Mouse (Mus musculus) gastrocnemius, adult 2 months (tissue): ENCODE measurements around the gene Bglap2. TPM values are rescaled to one million over a fixed set of nuclear protein-coding genes. Genes with fewer than 3 reads are reported as not detected.
"Not testable (repeated sequence)": the region's sequence is repeated elsewhere in the genome, so short reads cannot be mapped to it uniquely, and the experiment has no call there.

Source experiments
- DNase-seq: peaks from one replicate; pipeline ENCODE4 v3.0.0; 2022
- H3K27ac ChIP-seq: fragments of 200-600 bp; 2 replicates; pipeline ENCODE4 v1.8.1; 2022; ENCODE audit warnings: mild to moderate bottlenecking
- H3K4me3 ChIP-seq: fragments of 200-600 bp; 2 replicates; pipeline ENCODE4 v1.8.1; 2022; ENCODE audit warnings: mild to moderate bottlenecking, moderate library complexity
- CTCF ChIP-seq: fragments of 200-600 bp; IDR thresholded peaks from 2 replicates; pipeline ENCODE4 v1.8.1; 2022; ENCODE audit warnings: antibody characterized with exemption, mild to moderate bottlenecking, moderate library complexity
- intact Hi-C: fragments of 180-260 bp; cut with DNase I; formaldehyde crosslinking; loops from one replicate; pipeline ENCODE4 v1.15.1; 2025
- total RNA-seq, 2 experiments: library from RNA; stranded (reverse); gene quantifications; 2 replicates each; pipeline ENCODE4 v1.2.3; 2021

The Bglap2 gene
- total RNA-seq, 2 experiments from 2014 or later = not detected

DNA sequence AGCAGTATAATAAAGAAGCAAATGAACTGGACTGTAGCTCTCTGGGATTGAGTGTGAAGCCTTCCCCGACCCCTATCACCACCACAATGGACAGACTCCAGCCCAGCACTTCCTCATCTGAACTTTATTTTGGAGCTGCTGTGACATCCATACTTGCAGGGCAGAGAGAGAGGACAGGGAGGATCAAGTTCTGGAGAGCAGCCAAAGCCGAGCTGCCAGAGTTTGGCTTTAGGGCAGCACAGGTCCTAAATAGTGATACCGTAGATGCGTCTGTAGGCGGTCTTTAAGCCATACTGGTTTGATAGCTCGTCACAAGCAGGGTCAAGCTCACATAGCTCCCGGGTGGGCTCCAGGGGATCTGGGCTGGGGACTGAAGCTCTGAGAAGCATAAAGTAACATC lies 10.0 kb downstream of the Bglap2 start:
- intact Hi-C loops, H3K27ac ChIP-seq, H3K4me3 ChIP-seq: not testable (repeated sequence)
- peak; percentile 87 for DNase-seq

DNA sequence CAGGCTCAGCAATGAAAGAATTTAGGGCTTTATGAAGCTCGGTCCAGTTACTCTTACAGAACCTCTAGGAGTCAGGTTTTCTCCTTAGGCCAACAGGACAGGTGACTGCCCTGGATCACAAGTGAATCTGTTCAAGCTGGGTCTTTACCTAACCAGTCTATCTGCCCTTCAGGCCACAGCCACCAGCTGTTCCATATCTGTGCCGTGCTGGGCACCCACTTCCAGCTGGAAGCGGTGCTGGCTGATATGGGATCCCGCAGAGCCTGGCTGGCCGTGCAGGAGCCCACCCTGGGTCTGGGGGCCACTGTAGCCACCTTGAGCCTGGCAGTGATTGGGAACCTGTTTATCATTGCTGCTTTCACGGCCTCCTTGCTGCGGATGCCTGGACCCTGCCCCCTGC lies 11.0 kb downstream of the Bglap2 start:
- H3K27ac ChIP-seq, intact Hi-C loops, DNase-seq, H3K4me3 ChIP-seq: not testable (repeated sequence)

DNA sequence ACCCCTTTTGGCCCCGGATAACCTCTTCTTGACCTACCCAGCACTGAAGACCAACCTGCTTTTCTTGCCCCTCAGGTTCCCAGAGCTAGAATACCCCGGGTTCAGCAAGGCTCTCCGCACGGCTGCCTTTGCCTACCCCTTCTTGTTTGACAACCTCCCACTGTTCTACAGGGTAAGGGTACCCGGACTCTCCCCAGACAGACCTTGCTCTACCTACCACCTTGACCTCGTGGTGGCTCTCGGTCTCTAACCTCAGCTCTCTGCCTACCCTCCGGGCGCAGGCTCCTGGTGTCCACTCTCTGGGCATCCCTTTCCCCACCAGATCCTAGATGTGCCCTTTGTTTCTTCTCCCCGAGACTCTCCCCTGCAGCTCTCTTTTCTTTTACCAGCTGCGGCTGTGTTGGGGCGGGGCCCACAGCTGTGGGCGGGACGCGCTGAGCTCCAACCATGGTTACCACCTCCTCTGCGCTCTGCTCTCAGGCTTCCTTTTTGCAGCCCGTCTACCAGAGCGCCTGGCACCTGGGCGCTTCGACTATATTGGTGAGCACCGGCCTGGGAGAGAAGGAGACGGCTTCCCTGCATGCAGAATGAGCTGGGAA lies 11.6 kb downstream of the Bglap2 start:
- intact Hi-C loops, H3K27ac ChIP-seq: not testable (repeated sequence)
- DNase-seq = peak; percentile 54
- peak overlapping the region; percentile 35 for H3K4me3 ChIP-seq

DNA sequence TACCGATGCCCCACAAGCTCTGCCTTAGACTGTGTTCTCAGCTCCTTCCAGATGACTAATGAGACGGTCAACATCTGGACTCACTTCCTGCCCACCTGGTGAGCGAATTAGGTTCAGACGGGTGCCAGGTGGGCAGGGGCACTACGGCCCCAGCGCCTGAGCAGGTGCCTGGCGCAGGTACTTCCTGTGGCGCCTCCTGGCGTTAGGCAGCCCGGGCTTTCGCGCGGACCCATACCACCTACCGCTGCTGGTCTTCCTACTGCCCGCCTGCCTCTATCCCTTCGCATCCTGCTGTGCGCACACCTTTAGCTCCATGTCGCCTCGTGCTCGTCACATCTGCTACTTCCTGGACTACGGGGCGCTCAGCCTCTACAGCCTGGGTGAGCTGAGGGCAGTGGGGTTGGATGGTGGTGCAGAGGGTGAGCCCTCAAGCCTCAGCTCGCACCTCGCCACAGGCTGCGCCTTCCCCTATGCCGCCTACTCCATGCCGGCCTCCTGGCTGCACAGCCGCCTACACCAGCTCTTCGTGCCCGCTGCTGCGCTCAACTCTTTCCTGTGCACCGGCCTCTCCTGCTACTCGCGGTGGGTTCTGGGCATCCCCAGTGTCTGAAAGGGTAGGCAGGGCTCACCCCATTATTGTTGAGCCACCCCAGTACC lies 12.7 kb downstream of the Bglap2 start:
- H3K27ac ChIP-seq = no peak overlapping the region
- no peak for DNase-seq
- H3K4me3 ChIP-seq = no peak overlapping the region
- no peak for TF ChIP-seq CTCF
- intact Hi-C loops = no loop called here

DNA sequence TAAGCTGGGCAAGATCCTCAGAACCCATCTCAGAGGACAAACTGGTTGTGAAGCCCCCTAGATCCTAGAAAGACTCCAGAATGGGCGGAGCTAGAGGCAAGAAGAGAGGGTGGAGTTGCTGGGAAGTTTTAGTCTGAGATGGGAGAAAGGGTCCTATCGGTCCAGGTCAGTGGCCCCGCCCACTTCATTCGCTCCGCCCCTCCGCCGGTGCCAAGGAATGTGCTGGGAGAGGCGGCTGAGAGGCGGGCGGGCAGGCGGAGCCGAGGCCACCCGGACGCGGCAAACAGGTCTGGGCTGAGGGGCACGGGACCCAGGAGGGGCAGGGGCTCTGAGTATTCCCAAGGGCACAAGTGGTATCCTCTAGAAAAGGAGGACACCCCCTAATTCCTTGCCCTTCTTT lies 14.2 kb downstream of the Bglap2 start, which contains the start of gene Paqr6:
TSS of gene Paqr6 (plus strand) at position 248 of the 400 bp plus-strand sequence.
- no peak for TF ChIP-seq CTCF
- peak; percentile 81 for DNase-seq
- intact Hi-C loops = no loop called here
- Histone ChIP-seq H3K4me3 (peak within 1 kb of the TSS; percentile 61), H3K27ac (peak within 1 kb of the TSS; percentile 65)

DNA sequence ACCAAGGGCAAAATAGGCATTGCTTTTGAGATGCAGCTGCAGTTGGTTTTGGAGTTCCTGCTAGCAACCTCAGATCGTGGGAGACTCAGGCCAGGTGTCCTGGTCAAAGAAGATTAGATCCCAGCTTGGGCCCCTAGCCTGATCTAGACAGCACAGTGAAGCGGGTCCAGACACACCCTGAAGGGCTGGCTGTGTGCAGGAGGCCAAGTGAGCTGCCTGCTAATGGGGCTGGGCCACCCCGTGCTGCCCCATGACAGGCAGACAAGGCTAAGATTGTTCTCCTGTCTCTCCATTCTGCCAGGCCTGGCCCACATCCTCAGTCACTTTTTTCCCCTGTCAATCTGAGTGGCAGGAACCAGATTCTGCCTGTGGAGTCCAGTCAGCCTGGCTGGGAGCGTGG lies 14.8 kb downstream of the Bglap2 start:
- intact Hi-C loops = no loop called here
- Histone ChIP-seq H3K27ac (peak overlapping the region; percentile 65; the same call in 1 of the 2 replicates), H3K4me3 (no peak overlapping the region)
- DNase-seq = no peak
- no peak for TF ChIP-seq CTCF

DNA sequence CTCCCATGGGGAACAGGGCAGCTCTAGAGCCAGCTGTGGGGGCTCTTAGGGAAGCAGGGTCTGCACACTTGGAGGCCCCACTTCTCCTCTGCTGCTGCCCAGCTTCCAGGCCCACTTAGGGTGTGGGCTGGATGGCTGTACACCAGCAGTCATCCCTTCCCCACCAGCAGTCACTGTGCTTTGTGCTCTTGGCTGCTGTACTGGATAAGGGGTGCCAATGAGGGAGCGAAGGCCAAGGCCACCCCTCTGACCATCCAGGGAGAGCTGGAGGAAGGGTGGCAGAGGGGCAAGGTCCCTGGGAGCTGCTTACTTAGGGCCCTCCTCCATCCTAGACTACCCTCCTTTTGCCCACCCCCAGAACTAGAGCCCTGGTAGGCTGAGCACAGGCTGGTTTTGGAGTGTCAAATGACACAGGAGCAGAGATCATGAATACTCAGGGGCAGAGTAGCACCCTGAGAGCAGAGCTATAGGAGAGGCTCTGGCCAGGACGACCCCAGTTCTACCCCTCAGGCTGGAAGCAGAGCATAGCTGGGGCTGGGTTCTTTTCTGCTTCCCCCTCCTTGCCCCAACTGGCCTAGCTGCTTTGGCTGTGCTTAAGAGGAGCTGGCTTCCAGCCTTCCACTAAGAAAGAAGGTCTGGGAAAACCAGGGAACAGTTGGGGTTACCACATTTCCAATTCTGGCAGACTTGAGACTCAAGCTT lies 16.7 kb downstream of the Bglap2 start:
- Histone ChIP-seq H3K4me3 (no peak overlapping the region), H3K27ac (peak overlapping the region; percentile 61)
- TF ChIP-seq CTCF = no peak
- intact Hi-C loops = no loop called here
- DNase-seq = no peak

DNA sequence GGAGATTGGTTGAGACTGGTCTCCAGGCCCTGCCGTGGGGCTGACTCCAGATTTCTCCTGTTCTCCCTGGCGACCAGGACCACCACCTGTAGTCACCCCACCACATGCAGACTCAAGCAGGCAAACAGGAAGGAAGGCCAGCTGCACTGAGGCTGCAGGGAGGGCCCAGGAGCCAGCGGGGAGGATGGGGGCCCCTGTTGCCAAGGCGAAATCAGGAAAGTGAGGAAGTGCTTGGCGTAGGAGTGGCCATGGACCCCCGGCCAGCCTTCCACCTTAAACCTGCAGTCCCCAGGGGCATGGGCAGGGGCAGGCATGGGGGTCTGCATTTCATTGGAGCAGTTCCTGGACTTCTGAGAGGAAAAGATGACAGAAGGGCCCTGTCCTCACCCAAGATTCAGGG lies 17.4 kb downstream of the Bglap2 start:
- intact Hi-C loops = no loop called here
- DNase-seq = no peak
- Histone ChIP-seq H3K4me3 (no peak overlapping the region), H3K27ac (peak overlapping the region; percentile 61; the same call in 1 of the 2 replicates)
- no peak for TF ChIP-seq CTCF

DNA sequence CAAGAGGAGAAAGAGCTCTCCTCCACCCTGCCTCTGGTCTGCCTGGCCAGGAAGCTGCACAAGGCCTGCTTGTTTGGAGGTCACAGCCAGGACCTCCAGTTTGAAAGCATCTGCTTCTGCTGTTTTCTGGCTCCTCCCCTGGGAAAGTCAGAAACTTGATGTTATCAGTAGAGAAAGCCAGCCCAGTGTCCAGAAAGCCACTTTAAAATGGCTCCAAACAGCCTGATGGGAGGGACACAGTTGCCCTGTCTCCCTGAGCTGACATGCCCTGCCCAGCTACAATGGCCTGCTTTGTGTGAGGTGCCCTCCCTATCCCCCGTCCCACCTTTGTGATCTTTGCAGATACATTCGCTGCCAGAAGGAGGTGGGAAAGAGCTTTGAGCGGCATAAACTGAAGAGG lies 18.5 kb downstream of the Bglap2 start:
- no peak for DNase-seq
- H3K27ac ChIP-seq = peak overlapping the region; percentile 59
- H3K4me3 ChIP-seq = no peak overlapping the region
- intact Hi-C loops = no loop called here
- no peak for TF ChIP-seq CTCF

DNA sequence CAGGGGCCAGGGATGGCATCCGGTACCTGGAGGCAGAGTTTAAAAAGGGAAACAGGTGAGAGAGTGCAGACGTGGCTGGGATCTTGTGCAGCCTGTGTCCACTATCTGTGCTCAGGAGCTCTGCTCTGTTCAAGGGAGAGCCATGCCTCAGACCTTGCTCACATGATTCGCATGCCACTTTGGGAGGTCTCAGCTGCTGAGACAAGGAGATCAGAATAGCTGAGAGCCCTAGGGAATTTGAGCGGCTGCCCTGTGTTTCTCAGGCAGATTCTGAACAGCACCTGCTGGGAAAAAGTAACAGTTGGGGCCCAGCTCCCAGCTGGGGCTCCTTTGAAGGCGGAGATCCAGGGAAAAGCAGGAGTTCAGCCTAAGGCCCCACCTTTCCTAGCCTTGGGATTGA lies 18.9 kb downstream of the Bglap2 start:
- intact Hi-C loops = no loop called here
- H3K27ac ChIP-seq = peak overlapping the region; percentile 59

DNA sequence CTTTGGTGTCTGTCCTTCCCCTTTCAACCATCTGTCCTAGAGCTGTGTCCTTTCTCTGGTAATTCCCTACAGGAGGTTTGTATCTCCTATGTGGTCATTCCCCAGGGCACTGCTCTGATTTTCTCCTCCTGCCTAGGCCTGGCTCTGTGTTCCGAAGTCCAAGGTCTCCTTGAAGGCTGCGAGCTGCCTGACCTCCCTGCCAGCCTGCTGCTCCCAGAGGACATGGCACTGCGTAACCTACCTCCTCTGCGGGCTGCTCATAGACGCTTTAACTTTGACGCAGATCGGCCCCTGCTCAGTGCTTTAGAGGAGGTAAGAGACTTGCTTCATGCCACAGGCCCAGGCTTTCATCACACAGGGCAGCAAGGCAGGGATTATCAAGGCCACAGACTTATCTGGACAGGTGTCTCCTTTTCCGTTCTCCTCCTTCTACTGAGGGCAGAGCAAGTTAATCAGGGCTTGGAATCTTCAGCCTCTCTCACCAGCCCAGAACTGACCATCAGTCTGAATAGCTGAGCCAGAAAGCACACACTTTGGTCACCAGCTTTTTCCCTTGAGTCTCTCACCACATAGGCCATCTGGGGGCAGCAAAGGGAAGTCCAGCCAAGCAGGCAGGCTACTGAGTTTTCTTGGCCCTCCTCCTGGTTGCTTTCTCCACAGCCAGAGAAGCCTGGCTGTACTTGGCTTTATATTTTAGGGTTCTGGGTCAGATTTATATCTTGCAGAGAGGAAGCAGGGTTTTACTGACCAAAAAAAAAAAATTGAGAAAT lies 23.9 kb downstream of the Bglap2 start:
- H3K27ac ChIP-seq = peak overlapping the region; percentile 78
- TF ChIP-seq CTCF = peak; percentile 43
- peak; percentile 63 for DNase-seq
- intact Hi-C loops = no loop called here
- H3K4me3 ChIP-seq = no peak overlapping the region

More for the DNA sequence above, 18.9 kb downstream of the Bglap2 start:
- H3K4me3 ChIP-seq = no peak overlapping the region
- DNase-seq = no peak
- TF ChIP-seq CTCF = no peak

DNA sequence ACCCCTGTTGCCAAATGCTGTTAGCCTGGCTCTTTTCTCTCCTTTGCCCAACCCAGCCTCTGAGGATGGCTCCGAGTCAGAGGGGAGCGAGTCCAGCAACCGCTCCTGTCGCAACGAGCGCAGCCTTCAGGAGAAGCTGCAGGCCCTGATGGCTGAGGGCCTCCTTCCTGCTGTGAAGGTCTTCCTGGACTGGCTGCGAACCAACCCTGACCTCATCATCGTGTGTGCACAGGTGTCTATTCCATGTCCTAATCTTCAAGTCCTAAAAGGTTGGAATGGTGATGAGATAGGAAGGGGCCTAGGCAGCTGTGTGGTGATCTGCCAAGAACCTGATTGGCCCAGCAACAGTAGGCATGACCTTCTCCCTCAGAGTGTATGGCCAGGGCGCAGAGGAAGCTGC lies 25.6 kb downstream of the Bglap2 start:
- no peak for TF ChIP-seq CTCF
- peak overlapping the region; percentile 78; the same call in 1 of the 2 replicates for H3K27ac ChIP-seq
- H3K4me3 ChIP-seq = no peak overlapping the region
- intact Hi-C loops = no loop called here
- no peak for DNase-seq

DNA sequence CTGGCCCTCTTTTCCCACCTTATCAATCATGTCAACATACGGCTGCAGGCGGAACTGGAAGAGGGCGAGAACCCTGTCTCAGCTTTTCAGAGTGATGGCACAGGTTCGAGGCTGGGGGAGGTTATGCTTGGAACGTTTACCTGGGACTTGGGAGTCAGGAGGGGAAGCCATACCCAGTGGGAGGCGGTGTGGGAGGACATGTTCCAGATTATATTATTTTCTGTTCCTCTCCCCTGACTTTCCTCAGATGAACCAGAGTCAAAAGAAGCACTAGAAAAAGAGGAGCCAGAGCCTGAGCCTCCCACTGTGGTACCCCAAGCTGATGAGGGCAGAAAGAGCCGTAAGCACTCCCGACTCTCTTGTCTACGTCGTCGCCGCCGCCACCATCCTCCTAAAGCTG lies 27.8 kb downstream of the Bglap2 start:
- TF ChIP-seq CTCF = no peak
- no peak overlapping the region for H3K4me3 ChIP-seq
- H3K27ac ChIP-seq = no peak overlapping the region
- no peak for DNase-seq
- intact Hi-C loops = no loop called here
